Mouse (Mus musculus) right cerebral cortex, postnatal 4 days (tissue): Measurements from ENCODE around the gene Ifnk.

Experiments
- DNase-seq: peaks from one replicate; pipeline ENCODE4 v3.0.0-alpha.2; 2022

Ifnk gene

DNA sequence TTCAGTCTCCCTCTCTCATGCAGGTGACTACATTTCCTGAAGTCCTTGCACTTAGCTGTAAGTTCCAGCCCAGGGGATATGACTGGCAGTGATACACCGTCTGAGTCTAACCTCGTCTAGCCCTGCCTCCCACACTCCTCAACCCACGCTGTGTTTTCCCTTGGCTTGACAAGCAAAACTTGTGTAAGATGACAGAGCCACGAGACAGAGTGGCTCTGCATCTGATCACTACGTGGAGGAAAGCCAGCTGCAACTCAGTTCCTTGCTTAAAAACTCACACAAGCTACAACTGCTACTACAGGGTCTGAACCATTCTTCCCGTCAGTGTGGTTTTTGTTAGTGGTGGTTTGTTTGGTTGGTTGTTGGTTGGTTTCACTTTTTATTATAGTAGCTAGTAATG is 11.5 kb upstream of the Ifnk start:
- no peak for DNase-seq

DNA sequence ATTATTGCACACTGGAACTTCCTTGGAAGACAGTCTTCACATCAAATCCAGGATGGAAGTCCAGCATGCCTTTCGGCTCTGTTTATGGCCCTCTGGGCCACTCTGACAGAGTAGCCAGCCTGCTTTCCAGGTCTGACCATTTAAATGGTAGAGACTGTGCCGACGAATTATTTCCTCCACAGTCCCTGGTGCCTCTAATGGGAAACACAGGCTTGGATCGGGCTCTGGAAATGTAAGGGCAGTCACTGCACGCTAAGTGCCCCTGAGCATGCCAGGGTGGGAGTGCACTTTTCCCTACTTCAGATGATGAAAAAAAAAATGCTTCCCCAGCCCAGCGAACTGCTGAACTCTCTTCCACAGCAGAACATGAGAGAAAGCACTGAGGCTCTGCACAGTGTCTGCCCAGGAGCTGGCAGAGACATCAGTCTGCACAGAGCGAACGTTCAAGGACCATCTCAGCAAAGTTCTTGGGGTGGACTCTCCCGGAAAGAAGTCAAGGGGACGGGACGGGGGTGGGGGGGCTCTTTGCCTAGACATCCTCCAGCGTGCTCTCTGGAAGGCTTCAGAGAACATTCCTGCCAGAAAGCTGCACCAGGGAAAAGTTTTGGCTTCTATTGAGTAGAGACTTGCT is 8.3 kb upstream of the Ifnk start:
- DNase-seq: no peak

DNA sequence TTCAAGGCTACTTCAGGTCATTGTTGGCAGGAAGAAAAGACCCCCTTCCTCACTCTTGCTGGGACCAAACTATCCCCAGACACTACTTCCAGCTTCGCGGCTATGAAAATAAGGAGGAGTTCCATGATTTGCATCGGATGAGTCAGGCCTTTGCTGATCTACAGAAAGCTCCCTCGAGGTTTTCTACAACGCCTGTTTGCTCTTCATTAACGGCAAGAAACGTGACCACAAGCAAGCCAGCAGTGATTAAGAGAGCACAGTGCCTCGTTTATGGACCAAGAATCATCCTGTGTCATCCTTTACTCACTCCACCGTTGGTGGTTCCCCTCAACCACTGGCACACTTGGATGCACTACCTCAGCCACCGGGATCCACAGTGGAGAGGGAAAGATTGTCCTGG is 6.1 kb upstream of the Ifnk start:
- no peak for DNase-seq

DNA sequence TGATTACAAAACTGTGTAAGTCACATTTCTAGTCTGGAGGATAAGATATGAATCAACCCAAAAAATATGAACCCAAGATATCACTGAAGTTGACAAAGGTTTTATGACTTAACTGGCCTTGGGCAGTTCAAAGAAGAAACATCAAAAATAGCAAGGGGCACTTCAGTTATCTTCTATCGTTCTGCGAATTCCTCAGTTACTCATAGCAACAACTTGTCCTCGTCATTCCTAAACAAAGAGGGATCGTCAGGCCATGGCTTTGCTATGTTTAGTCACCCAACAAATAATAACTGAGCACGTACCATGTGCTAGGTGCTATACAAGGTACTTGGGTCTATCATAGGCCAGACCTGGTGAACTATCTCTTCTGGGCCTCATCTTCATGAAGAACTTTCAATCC is 5.3 kb upstream of the Ifnk start:
- no peak for DNase-seq

DNA sequence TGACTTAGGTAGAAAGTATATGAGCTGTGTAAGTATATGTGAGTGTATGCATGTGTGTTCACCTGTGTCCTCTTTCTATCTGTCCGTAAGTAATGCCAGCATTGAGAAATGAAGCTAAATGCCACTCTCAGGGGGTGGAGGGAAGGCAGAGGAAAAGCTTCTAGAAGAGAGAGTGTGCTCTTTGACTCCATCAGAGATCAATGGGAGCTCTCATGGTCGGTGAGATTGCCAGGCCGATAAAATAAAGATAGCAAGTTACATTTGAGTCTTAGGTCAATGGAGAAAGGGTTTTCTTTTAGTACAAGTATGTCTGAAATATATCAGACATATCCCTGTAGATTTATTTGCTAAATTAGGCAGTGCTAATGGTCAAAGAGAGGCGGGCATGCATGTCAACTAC is 3.5 kb upstream of the Ifnk start:
- DNase-seq: no peak

DNA sequence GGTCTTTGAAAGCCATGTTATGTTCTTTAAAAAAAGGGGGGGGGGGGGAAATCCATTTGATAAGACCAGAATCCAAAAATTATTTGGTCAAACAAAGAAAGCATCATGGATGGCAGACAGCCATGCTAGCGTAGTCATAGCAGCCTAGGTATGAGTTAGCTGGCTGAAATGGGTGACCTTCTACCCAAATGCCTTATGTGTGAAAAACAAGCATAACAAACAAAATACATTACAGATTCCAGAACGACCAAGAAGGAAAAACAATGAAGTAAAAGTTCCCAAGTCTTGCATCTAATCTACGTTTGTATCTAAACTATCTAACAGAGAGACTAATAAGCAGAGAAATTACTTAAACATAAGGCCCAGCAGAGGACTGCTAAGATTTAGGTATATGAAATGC is 1.1 kb upstream of the Ifnk start:
- no peak for DNase-seq

DNA sequence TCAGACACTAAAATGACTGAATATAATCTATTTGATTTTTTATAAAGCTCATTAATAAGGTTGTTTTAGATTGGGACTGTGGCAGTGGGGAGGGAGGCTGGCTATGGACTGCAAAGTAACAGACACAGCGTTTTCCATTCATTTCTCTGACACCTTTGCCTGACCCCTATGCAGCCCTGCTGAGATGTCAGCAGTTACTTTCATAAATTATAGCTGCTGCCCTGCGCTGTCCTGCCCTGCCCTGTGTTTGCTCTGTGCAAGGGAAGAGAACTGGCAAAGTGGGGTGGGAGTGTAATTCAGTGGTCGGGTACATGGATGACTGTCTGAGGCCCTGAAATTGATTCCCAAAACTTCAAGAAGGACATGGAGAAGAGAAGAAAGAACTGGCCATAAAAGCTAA is 2.2 kb downstream of the Ifnk start:
- DNase-seq: no peak

DNA sequence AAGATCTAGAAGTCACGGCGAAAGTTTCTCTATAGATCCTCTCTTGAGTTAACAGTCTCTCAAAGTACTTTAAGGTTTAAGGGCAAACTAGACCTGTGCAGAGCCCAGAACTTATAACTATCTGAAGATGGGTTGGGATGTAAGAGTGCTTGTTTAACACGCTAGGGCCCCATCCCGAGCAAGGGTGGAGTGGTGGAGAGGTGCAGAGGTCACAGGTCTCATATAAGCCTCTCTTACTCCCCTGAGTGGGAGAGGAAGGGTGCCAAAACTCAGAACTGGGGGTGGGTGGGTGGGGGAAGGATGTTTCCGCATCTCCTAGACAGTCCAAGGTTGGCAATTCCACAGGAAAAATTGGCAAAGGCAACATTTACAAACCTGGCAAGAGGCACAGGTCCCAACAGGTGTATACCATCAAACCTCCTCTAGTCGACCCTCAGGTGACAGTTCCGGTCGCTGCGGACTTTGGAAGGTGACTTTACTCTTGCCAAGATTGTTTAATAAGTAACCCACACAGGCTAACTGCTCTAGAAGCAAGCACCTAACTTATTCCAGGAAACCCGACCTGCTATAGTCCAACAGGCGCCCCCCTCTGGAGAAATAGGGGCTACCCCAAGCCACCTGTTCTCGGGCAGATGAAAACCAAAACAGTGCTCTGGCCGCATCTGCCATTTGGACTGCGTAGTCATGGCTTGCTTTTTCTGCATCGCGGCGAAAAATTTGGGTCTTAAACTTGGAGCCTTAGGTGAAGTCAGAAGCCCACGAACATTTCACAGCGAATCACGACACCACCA is 3.5 kb downstream of the Ifnk start:
- no peak for DNase-seq

DNA sequence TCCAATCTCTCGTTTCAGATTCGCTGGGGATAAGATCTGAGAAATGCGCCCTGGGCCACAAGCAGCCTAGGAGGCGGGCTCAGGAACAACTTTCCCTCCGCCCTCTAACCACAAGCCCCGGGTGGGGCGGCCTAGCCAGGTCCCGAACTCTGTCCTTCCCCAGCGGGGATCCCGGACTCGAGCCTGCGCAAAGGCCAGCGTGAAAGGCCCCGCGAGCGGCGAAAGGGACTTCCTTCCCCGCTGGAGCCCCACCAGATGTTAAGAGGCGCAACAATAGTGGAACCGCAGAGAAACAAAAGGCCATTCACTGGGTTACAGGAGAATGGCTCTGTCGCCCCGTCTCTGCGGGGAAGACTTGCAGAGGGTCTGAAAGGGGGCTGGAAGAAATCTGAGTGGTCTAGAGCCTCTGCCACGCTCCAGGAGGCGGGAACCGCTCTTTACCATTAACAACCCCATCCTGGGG is 4.3 kb downstream of the Ifnk start:
- DNase-seq: peak; percentile 17

DNA sequence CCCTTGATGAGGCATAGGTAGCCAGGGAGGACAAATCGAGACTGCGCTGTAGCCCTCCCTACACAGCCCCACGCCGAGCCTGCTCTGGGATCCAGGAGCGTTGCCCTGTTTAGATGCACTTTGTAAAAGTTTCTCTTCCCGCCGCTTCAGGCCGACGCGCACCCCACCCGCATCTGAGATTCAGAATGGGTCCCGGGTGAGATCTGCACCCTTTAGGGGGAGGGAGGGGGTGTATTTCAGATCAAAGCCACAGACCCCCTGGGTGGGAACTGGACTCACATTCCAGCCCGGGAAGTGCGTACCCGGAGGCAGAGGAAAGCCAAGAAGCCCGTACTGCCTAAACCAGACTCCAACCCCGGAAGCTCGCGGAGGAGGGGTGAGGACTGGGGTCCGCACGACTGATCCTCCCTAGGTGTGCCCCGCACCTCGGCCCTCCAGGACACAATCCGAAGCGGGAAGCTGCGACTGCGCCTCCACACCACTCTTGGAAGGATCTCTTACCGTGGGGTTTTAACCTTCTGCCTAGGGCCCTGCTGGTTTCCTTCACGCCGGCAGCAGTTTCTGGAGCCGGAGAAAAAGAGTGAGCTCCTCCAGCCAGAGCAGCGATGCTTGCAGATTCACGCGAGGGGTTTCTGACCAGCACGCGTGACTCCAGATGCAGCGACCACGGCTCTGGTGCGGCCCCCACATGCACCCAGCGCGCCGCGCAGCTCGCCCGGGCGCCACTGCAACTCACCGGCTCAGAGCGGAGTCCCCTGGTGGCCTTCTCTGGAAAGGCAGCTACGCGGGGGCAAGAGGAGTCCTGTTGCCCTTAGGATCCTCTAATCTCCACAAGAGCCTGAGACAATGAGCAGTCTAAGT is 5.1 kb downstream of the Ifnk start, which contains the start of gene Mob3b:
Gene Mob3b, minus strand, starts transcription at position 734 of the 861 bp plus-strand sequence.
- DNase-seq: peak; percentile 81

DNA sequence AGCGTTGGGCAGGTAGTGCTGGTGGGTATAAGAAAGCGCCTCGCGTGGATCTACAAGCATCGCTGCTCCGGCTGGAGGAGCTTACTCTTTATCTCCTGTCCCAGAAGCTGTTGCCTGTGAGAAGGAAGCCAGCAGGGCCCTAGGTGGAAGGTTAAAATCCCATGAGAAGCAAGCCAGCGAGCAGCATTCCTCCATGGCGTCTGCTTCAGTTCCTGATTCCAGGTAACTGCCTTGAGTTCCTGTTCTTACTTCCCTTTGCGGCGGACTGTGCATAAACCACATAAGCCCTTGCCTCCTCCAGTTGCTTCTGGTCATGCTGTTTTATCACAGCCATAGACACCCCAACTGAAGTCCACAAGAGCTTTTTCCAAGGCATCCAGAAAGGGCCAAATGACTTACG is 6.0 kb downstream of the Ifnk start:
- DNase-seq: no peak

DNA sequence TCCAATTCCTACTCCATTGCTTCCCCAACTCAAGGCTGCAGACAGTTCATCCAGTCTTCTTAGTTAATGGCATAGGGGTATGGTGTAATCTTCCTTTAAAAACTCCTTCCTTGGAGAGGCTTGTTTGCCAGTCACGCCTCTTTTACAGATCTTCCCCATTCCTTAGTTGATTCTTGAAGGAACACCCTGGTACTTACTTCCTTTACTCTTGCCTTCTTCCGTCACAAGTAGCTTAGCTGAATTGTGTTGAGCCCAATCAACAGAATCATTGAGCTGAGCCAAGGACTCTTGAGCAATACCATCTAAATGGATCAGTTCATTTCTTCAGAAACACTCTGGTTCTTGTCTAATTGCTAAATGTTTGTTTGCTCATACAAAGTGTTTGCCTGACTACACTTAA is 13.4 kb downstream of the Ifnk start:
- no peak for DNase-seq

DNA sequence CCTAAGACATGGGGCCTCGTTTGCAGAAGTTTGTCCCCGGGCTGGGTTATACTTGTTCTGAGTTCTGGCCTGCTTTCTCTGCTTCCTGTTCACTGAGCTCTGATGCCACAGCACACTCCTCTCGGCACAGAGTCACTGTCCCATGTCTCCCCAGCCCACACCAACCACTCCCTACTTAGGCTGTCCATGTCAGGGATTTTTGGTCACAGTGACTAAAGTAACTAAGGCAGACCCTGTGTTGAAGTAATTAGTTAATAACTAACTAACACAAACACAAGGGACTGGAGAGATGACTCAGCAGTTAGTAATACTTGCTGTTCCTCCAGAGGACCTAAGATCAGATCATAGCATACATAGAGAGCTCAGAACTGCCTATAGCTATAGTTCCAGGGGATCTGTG is 14.1 kb downstream of the Ifnk start:
- DNase-seq: no peak

DNA sequence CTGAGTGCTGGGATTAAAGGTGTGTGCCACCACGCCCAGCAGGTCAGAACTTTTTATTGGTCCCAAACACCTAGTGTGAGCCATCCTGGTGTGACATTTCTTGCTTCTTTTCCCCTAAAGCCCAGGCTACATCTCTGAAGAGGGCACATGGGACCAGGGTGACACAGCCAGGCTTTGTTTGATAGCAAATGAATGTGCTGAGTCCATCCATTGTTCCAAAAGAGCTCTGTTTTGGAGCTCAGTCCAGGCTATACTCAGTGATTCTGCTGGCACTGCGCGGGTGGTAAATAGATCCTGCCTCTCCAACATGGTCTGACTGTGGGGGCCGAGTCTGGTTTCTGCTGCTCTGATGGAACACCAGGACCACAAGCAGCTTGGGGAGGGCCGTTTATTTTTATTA is 16.0 kb downstream of the Ifnk start:
- no peak for DNase-seq

DNA sequence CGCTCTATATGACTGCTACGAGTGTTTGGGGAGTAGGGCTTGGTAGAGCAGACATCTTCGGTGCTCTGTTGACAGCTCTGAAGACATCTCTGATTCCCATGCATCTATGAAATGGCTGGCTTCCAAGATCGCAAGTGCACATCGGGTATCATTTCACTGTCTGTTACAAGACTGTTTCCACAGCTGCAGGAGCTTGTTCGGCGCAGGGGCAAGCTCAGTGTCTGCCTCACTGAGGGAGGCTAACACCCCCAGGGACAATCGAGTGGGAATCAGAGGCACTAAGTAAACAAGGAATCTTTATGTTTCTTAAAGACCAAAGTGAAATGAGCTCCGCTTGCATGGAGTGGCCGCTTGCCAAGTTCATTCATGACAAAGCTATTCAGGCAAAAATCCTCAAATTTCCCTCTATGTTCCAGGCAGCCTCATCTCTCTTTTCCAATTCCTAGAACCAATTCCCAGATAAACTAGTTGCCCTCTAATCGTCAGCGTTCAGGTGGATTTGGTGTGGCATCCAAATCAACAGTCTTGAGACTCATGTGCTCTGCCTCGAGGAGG is 17.8 kb downstream of the Ifnk start:
- peak; percentile 30 for DNase-seq

DNA sequence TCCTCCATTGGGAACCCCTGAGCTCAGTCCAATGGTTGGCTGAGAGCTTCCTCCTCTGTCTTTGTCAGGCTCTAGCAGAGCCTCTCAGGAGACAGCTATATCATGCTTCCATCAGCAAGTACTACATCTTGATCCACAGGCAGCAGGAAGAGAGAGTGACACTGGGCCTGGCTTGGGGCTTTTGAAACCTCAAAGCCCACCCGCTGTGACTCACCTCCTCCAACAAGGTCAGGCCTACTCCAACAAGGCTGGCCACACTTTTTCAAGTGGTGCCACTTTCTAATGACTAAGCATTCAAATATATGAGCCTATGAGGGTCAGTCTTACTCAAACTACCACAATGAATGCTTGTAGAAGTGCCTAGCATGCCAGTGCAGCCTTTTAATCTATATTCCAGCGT is 20.6 kb downstream of the Ifnk start:
- DNase-seq: no peak

DNA sequence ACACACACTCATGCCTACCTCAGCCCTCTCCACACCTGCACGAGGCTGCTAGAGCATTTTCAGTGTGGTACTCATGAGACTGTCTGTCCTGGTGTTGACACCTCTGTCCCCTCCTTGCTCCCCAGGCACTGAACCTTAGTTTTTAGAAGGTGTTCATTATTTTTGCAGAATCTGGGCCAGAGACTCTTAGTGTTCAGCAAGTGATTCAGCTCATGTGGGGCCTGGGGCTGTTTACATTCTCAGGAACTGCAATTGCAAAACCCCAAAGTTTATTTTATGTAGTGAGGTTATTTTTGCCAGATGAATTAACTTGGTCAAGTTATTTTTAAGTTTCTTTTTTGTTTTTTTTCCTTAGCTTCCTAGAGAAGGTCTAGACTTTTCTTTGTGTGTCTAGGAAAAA is 21.7 kb downstream of the Ifnk start:
- DNase-seq: no peak

DNA sequence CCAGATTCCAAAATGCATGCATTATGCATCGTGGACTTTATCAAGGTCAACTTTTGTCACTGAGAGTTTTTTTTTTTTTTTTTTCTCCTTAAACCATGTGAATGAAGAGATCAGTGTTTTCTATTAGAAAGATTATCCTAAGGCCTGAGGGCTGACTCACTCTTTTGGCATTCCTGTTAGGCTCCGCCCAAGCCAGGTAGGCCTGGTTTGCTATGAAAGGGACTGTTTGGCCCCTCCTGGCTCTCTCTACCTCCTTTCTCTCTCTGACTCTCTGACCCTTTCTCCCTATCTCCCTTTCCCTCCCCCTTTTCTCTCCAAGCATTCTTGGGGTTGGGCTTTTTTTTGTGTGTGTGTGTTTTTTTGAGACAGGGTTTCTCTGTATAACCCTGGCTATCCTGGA is 23.7 kb downstream of the Ifnk start:
- no peak for DNase-seq

DNA sequence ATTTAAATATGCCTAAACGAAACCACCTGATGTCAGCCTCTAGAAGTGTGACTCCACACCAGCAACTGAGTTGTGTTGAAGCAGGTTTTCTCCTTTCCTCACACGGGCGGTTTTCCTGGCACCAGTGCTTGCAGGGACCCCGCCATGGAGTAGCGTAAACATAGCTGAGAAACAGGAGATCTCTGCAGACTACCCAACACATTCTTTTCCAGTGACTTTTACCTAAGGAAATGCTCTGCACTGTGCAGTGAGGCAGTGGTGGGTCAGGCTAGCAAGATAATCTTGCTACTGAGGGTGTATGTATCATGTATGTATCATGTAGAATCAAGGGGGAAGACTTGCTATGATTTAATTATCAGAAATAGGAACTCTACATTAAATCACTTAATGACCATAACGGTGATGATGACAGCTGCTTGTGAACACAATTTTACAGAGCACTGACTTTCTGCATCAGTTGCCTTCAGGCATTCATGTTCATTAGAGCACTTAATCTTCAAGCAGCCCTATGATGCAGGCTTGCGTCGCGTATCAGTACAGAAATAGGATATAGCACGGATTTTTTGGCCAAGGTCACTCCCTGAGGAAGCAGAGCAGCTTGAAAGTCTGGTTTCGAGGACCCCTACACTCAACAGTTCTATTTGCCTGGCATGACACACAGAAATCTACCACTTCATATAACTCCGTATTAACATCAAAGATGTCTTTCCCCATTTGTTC is 26.2 kb downstream of the Ifnk start:
- DNase-seq: no peak

DNA sequence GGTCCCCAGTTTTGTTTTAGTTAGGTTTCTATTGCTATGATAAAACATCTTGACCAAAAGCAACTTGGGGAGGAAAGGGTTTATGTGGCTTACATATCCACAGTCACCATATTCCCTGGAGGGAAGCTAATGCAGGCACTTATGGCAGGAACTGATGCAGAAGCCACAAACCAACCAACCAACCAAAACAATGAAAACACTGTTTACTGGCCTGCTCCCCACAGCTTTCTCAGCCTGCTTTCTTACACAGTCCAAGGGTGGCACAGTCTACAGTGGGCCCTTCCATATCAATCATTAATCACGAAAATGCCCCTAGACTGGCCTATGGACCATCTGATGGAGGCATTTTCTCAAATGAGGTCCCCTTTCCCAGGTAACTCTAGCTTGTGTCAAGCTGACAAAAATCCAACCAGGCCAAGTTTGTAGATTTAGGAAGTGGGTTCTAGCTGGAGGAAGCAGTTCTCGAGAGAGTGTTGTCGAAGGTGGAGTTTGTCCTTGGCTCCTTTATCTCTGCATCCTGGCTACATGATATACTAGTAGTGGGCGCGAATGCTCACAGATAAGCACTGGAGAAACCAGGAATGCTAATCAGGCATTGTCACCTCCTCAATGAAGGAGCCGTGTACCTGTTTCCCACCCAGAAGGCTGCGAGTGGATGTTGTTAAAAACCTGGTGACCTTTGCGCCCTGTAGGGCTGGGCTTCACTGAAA is 35.9 kb downstream of the Ifnk start:
- no peak for DNase-seq

DNA sequence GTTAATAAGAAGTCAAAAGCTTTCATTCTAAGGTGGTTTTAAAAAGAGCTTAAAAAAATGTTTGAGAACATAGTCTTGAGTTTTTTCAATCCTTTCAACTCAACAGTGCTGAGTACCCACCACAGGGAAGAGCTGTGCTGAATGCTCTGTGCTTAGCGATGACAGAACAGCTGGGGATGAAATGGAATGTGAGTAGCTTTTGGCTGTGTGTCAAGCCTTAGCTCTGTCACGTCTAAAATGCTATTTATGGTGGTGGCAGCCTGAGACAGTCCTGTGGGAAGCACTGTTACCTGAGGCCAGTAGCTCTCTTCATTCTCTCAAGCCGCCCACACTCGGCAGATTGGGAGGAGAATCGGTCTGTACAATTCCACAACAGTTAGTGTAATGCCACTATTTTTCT is 37.9 kb downstream of the Ifnk start:
- DNase-seq: no peak

DNA sequence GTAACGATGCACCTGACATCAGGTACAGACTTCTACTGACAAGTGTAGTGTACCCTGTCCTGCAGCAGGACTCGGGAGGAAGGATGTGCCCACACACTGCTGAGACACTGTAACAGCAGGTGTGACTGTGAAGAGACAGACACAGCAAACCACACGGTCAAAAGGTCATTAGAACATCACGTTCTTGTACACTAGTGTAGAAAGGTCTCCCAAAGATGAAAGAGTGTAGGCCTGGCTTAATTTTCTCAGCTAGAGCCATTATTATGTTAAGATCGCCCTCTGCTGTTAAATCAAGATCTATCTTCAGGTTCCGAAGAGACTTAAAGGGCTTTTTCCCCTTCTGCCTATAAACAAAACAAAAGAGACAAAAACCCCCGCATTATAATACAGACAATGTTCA is 40.9 kb downstream of the Ifnk start:
- no peak for DNase-seq
